Mouse (Mus musculus) limb, embryonic 15.5 days (tissue): ENCODE measurements around the gene Il17c. TPM values are rescaled to one million over a fixed set of nuclear protein-coding genes. Genes with fewer than 3 reads are reported as not detected.

Experiments used
- ATAC-seq: fragments of 200-750 bp; cut with Nextera tagmentation; 2 replicates; pipeline ENCODE4 v1.8.0; 2017; ENCODE audit warnings: low read depth, moderate TSS enrichment; ENCODE audit not compliant: insufficient number of reproducible peaks, low FRiP score, low TSS enrichment
- H3K27ac ChIP-seq: fragments of 300-500 bp; sonication (generic); 2 replicates; pipeline ENCODE4 v1.5.1; 2015; ENCODE audit warnings: moderate library complexity, mild to moderate bottlenecking, inconsistent platforms
- H3K27me3 ChIP-seq: fragments of 300-500 bp; sonication (generic); 2 replicates; pipeline ENCODE4 v1.6.1; 2015; ENCODE audit warnings: inconsistent platforms
- H3K36me3 ChIP-seq: fragments of 300-500 bp; sonication (generic); 2 replicates; pipeline ENCODE4 v1.6.1; 2015; ENCODE audit warnings: inconsistent platforms
- H3K4me1 ChIP-seq: fragments of 300-500 bp; sonication (generic); 2 replicates; pipeline ENCODE4 v1.6.1; 2015; ENCODE audit warnings: inconsistent platforms
- H3K4me2 ChIP-seq: fragments of 300-500 bp; sonication (generic); 2 replicates; pipeline ENCODE4 v1.6.1; 2015; ENCODE audit warnings: mild to moderate bottlenecking, inconsistent platforms
- H3K4me3 ChIP-seq: fragments of 300-500 bp; sonication (generic); 2 replicates; pipeline ENCODE4 v1.5.1; 2015; ENCODE audit warnings: mild to moderate bottlenecking, inconsistent platforms
- H3K9ac ChIP-seq: fragments of 300-500 bp; sonication (generic); 2 replicates; pipeline ENCODE4 v1.6.1; 2015; ENCODE audit warnings: inconsistent platforms
- H3K9me3 ChIP-seq: fragments of 300-500 bp; sonication (generic); 2 replicates; pipeline ENCODE4 v1.6.1; 2016; ENCODE audit warnings: inconsistent platforms
- WGBS: fragments of 180-500 bp; shearing (Covaris S2); methylation state at CpG from one replicate; pipeline ENCODE4 v1.1.7; 2015; 5-methylcytosine and 5-hydroxymethylcytosine counted together
- polyA plus RNA-seq: library from polyadenylated mRNA; unstranded; fragments of >200 nt; fragmentation: Nextera tagmentation; extraction: Ambion mirVana; gene quantifications from 2 replicates; pipeline ENCODE4 v1.2.1, GENCODE M21; 2015

Il17c gene
- polyA plus RNA-seq, 1 experiment from 2014 or later, result 0.22 TPM

DNA sequence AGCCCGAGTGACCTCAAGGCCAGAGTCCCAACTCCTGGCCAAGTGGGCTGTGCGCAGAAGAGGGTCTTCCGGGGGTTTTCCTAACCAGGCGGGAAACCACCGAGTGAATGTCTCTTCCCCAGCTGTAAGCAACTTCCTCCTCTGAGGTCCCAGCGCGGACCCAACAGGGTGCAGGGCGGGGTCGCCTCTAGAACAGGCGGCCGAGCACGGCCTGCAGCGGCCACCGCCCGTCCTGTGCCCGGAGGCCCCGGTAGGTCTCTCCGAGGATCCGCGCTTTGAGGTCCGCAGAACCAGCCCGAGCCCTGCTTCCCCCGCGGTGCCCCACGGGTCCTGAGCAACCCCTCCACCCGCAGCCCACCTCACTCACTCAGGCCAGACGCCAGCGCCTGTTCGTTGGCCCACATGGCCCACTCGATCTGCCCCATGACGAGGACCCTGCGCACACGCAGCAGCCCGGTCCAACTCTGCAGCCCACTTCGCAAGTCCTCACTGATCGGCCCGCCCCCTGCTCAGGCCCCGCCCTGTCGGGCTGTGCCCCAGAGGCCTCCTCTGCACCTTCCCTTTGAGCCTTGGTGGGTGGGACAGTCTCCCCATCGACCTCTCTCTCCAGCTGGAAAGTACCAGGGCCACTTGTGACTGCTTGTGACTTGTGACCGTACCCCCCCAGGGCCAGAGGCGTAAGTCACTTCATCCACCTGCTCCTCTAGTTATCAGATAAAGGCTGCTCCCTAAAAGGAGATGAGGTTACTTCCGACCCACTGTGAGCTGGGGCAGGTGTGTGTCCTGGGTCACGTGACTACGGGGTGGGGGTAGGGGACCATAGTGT is 10.8 kb downstream of the Il17c start, which contains the start of gene Cyba:
Cyba (minus strand) TSS at position 488 of the 826 bp plus-strand sequence.
- peak within 1 kb of the TSS; percentile 75 for H3K27ac ChIP-seq
- H3K9me3 ChIP-seq, result no peaks in the 10 kb centered on the region
- H3K4me1 ChIP-seq, result peaks cover 27% of the 10 kb centered on the region
- H3K36me3 ChIP-seq, result peaks cover 36% of the 10 kb centered on the region
- peak; percentile 71 for ATAC-seq
- peak within 1 kb of the TSS; percentile 62 for H3K4me3 ChIP-seq
- WGBS, result 5% methylated on average over 45 of the region's 45 CpGs
- H3K9ac ChIP-seq, result peak within 1 kb of the TSS; percentile 60
- H3K4me2 ChIP-seq, result peak within 1 kb of the TSS; percentile 91
- H3K27me3 ChIP-seq, result no peaks in the 10 kb centered on the region

DNA sequence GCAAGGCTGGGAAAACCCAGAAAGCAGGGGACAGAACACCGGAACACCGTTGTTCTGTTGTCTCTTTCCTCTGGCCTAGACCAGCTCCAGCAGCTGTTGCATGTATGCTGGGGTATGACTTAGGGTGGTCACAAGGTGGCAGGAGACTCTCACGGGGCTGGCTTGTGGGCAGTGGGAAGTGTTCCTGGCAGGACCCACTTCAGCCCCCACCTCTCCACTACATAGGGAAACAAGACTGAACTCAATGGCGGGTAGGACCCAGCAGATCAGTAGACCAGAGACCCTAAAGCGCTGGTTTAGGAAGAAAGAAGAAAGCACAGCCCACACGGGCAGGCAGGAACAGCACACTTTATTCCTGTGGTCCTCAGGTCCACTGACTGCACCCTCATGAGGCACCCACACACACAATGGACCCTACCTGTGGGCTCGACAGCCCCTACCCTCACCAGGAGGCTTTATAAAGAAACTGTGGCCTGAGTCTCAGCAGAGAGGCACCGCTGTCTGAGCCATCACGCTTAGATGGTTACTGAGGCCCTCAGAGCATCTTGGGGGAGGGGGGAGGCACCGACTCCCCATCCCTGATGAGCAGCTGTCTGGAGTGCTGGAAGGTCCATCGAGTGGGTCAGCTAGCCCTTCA is 11.6 kb downstream of the Il17c start:
- 57% methylated on average over 11 of the region's 11 CpGs for WGBS
- ATAC-seq, result 0 out of 2 replicates have a peak, but pooled peaks have one; percentile 20
- H3K4me1 ChIP-seq, result peaks cover 30% of the 10 kb centered on the region
- H3K4me3 ChIP-seq, result peak overlapping the region; percentile 62
- peak overlapping the region; percentile 75; the same call in 1 of the 2 replicates for H3K27ac ChIP-seq
- H3K9ac ChIP-seq, result no peak overlapping the region
- peaks cover 44% of the 10 kb centered on the region for H3K36me3 ChIP-seq
- H3K4me2 ChIP-seq, result peak overlapping the region; percentile 91
- H3K9me3 ChIP-seq, result no peaks in the 10 kb centered on the region
- H3K27me3 ChIP-seq, result no peaks in the 10 kb centered on the region

DNA sequence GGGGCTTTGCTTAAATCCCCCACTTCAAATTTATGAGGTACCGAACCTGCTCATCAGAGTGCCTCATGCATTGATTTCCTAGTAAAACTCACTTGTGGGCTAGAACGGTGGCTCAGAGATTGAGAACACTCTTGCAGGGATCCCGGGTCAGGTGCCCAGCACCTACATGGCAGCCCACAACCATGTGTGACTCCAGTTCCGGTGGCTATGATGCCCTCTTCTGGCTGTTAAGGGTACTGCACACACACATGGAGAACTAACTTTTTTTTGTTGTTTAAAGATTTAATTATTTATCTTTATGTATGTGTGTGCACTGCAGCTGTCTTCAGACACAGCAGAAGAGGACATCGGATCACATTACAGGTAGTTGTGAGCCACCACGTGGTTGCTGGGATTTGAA is 13.6 kb downstream of the Il17c start:
- WGBS, result 93% methylated on average over 6 of the region's 6 CpGs
- Histone ChIP-seq H3K9ac (no peak overlapping the region), H3K4me3 (no peak overlapping the region), H3K4me2 (no peak overlapping the region), H3K27me3 (no peaks in the 10 kb centered on the region), H3K9me3 (no peaks in the 10 kb centered on the region), H3K4me1 (peaks cover 30% of the 10 kb centered on the region), H3K27ac (no peak overlapping the region), H3K36me3 (peaks cover 57% of the 10 kb centered on the region)
- ATAC-seq, result no peak

DNA sequence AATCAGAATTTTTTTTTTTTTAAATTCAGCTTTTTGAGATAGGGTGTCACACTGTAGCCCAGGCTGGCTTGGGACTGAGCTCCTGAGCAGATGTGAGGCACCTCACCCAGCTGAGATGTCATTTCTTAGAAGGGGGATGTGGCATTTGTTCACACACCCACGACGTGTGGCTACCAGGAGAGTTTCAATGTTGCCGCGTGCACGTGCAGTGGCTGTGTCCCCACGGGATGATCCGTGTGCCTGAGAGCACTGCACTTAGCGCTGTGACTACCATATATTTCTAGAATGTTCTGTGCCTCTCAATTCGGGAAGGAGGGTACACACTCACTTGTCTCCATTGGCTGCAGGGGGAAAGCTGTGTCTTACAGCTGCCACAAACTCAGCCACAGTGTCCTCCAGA is 14.3 kb downstream of the Il17c start:
- Histone ChIP-seq H3K9me3 (no peaks in the 10 kb centered on the region), H3K4me2 (no peak overlapping the region), H3K36me3 (peaks cover 57% of the 10 kb centered on the region), H3K4me3 (no peak overlapping the region), H3K4me1 (peaks cover 25% of the 10 kb centered on the region), H3K9ac (no peak overlapping the region), H3K27ac (no peak overlapping the region), H3K27me3 (no peaks in the 10 kb centered on the region)
- ATAC-seq, result no peak
- 93% methylated on average over 9 of the region's 9 CpGs for WGBS

DNA sequence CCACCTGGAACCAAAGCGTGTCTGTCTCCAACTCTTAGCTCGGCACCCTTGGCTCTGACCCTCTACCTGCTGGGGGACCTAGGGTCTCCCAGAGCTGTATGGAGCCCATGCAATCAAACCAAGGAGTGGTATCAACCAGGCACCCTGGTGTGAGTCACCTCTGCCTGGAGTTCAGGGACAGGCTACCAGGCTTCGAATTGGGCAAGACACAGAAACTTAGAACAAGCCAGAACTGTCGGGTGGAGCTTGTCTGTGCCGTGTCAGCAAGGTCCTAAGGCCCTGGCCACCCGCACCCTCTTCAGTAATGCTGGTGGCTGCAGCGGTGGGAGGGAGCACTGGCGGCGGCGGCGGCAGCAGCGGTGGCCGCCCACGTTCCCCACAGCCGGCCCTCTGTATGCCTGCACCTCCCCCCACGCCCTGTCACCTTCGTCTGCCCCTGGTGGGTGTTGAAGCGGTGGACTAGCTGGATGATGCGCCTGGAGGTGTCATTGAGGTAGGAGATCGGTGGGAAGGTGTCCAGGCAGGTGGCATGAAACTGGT is 14.8 kb downstream of the Il17c start:
- 86% methylated on average over 20 of the region's 20 CpGs for WGBS
- Histone ChIP-seq H3K9me3 (no peaks in the 10 kb centered on the region), H3K4me1 (peaks cover 20% of the 10 kb centered on the region), H3K9ac (no peak overlapping the region), H3K27ac (no peak overlapping the region), H3K4me2 (no peak overlapping the region), H3K4me3 (no peak overlapping the region), H3K27me3 (no peaks in the 10 kb centered on the region), H3K36me3 (peaks cover 57% of the 10 kb centered on the region)
- no peak for ATAC-seq

DNA sequence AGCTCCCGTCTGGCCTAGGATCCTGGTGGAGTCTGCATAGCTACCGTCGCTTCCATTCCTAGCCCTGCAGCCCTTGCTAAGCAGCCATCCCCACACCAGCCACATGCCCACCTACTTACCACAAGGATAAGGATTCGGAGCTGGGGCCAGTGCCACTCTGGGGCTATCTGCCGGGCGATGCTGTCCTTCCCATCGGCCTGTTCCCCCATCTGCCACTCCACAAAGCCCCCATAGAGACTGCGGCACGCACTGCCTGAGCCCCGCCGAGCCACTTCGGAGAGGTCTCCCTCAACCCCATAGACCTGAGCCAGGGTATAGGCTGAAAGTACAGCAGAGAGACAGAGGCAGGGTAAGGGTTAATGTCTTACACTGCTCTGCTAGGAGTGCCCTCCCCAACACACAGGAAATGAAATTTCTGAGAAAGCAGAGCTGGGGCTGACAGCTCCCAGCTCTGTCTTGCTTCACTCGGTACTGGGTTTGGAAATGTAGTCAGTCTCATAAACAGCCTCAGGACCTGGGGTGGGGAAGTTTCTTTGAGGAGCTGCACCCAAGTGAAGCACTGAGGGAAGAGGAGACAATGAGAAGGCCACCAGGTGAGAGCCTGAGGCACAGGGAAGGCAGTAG is 16.0 kb downstream of the Il17c start:
- Histone ChIP-seq H3K27me3 (no peaks in the 10 kb centered on the region), H3K9me3 (no peaks in the 10 kb centered on the region), H3K36me3 (peaks cover 57% of the 10 kb centered on the region), H3K4me1 (peaks cover 19% of the 10 kb centered on the region), H3K27ac (peak overlapping the region; percentile 17; the same call in 1 of the 2 replicates), H3K9ac (no peak overlapping the region), H3K4me3 (no peak overlapping the region), H3K4me2 (no peak overlapping the region)
- no peak for ATAC-seq
- 86% methylated on average over 13 of the region's 13 CpGs for WGBS

DNA sequence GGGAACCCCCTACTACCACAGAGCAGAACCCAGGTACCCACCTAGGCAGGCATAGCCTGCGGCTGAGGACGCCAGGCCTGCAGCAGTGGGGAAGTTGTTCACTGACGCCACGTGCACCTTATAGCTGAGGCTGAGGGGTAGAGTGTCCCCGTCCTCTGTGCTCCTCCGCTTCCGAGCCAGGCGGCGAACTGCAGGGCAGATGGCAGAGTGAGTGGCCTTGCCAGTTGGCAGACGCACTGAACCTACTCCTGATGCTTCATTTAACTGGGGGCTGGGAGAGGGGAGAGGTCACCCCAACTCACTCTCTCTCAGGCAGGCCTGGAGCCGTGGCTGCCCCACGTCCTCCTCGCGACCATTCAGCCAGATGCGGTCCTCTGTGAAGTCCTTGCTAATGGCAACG is 17.5 kb downstream of the Il17c start:
- Histone ChIP-seq H3K9me3 (no peaks in the 10 kb centered on the region), H3K4me3 (no peak overlapping the region), H3K4me1 (peaks cover 16% of the 10 kb centered on the region), H3K27me3 (no peaks in the 10 kb centered on the region), H3K4me2 (no peak overlapping the region), H3K36me3 (peaks cover 50% of the 10 kb centered on the region), H3K9ac (no peak overlapping the region), H3K27ac (no peak overlapping the region)
- 96% methylated on average over 16 of the region's 16 CpGs for WGBS
- ATAC-seq, result no peak

DNA sequence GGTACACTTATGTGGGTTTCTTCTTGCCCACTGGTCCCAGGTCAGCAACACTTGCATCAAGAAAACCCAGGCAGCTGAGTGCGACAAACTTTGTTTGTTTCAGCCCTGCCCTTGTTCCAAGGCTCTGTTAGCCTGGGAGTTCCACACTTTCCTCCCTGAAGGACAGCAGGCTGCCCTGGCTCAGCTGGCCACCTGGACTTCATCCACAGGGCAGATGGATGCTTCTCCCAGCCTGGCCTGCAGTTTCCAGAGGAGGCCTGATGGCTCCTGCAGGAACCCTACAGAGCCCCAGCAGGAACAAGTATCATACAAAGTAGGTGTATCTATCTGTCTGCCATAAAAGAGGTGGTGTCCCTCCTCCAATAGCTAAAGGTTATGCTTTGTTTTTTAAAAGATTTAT is 19.5 kb downstream of the Il17c start:
- no peak overlapping the region for H3K27ac ChIP-seq
- H3K4me1 ChIP-seq, result peaks cover 31% of the 10 kb centered on the region
- no peak overlapping the region for H3K4me3 ChIP-seq
- no peak overlapping the region for H3K4me2 ChIP-seq
- no peak for ATAC-seq
- WGBS, result 96% methylated on average over 1 of the region's 1 CpGs
- H3K9me3 ChIP-seq, result no peaks in the 10 kb centered on the region
- H3K9ac ChIP-seq, result no peak overlapping the region
- no peaks in the 10 kb centered on the region for H3K27me3 ChIP-seq
- H3K36me3 ChIP-seq, result peaks cover 34% of the 10 kb centered on the region

DNA sequence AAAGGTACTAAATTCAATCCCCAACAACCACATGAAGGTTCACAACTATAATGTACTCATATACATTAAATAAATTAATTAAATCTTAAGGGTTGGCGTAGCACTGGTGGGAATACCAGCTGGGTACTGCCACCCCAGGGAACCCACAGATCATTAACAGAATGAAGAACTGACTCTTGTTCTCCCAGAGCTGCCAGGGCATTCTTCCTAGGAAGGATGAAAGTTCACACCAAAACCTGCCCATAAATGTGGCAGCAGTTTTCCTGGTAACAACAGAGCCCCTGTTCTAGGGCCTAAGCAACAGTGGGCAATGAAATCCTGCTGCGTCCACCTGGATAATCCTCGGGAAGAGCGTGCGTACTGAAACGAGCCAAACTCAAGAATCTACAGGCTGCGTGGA is 20.5 kb downstream of the Il17c start:
- no peak for ATAC-seq
- Histone ChIP-seq H3K4me1 (peaks cover 31% of the 10 kb centered on the region), H3K36me3 (peaks cover 24% of the 10 kb centered on the region), H3K27me3 (no peaks in the 10 kb centered on the region), H3K27ac (peak overlapping the region; percentile 75; the same call in 1 of the 2 replicates), H3K4me2 (peak overlapping the region; percentile 98), H3K4me3 (peak overlapping the region; percentile 74), H3K9me3 (no peaks in the 10 kb centered on the region), H3K9ac (peak overlapping the region; percentile 55)
- 18% methylated on average over 7 of the region's 7 CpGs for WGBS

DNA sequence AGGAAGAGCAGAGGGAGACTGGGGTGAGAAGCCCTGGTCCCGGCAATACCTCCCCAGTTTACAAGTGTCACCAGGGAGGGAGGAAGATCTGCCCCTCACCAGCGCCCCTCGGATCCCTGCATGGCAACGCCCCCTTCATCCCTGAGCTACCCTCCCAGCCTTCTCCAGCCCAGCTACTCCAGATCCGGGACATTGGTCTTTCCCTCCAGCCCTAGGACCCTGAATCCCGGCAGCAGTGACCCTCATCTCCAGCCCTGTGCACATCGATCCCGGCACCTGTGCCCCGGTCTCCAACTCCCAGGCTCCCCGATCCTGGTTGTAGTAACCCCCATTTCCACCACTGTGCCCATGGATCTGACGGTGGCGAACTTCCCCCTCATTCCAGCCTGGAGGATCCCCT is 21.0 kb downstream of the Il17c start:
- peaks cover 31% of the 10 kb centered on the region for H3K4me1 ChIP-seq
- H3K27me3 ChIP-seq, result no peaks in the 10 kb centered on the region
- H3K4me3 ChIP-seq, result peak overlapping the region; percentile 74
- H3K9me3 ChIP-seq, result no peaks in the 10 kb centered on the region
- ATAC-seq, result no peak
- peak overlapping the region; percentile 55 for H3K9ac ChIP-seq
- H3K27ac ChIP-seq, result peak overlapping the region; percentile 75
- H3K4me2 ChIP-seq, result peak overlapping the region; percentile 98
- H3K36me3 ChIP-seq, result peaks cover 20% of the 10 kb centered on the region
- WGBS, result under 1% methylated on average over 12 of the region's 12 CpGs

DNA sequence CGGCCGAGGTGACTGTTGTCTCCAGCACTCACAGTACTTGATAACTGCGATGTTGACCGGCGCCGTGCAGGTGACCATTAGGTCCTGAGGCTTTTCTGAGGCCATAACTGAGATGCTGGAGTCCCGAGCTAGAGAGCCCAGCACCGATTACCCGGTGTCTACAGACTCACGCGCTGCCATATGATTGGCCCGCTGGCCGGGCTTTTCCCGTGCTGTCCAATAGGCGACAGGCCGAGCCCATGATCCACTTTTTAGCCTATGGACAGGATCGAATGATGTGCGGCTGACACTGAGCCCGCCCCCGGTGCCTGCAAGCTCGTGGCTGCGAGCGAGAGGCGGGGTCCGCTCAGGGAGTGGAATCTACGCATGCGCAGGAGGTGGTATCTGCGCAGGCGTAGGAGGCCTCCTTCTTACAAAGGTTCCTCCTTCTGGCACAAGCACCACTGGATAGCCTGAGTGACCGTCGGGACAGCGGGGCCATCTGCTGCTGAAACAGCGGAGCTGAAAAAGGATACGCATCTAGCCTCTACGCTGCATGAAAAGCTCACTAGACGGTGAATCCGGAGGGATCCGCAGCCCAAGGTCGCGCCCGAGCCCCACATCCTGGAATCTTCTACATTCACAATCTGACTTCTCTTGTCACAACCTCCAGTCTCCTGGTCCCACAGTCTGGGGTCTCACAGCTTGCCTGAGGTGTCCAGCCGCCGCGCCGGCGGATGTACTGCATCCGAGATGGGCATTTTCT is 21.6 kb downstream of the Il17c start, which contains the start of gene Mvd:
Mvd (minus strand) TSS at position 161 of the 745 bp plus-strand sequence.
- under 1% methylated on average over 47 of the region's 47 CpGs for WGBS
- H3K4me2 ChIP-seq, result peak within 1 kb of the TSS; percentile 98
- H3K4me1 ChIP-seq, result peaks cover 28% of the 10 kb centered on the region
- H3K36me3 ChIP-seq, result peaks cover 13% of the 10 kb centered on the region; the same call in 1 of the 2 replicates
- no peaks in the 10 kb centered on the region for H3K27me3 ChIP-seq
- H3K9me3 ChIP-seq, result no peaks in the 10 kb centered on the region
- peak within 1 kb of the TSS; percentile 68 for H3K9ac ChIP-seq
- peak; percentile 99 for ATAC-seq
- H3K27ac ChIP-seq, result peak within 1 kb of the TSS; percentile 95
- H3K4me3 ChIP-seq, result peak within 1 kb of the TSS; percentile 74
